Mouse (Mus musculus): Measurements from ENCODE around the gene Itprid2.

Itprid2 gene

DNA sequence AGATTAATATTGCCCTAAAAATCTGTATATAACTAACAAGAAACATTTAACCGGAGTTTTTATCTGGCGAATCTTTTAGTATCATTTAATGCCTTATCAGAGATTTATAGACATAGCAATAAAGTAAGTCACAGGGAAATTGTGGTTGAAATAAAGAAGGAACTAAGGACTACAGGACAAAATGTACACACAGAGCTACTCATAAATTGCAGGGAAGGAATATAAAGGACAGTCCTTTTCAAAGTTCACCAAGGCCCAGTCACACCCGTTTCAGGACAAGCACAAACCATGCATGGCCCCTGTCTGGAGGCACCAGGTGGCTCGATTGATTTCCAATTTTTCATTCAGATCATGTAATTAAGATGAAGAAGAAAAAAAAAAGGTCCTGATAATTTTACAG, 60.0 kb downstream of the Itprid2 start:
- in situ Hi-C loops (cut with MboI; ENCODE audit: low pct_unique_long_range_greater_than_20kb in 1 of 2, low sequenced_read_pairs in 2 of 2, unreplicated experiment in 1 of 2): no loop called here

DNA sequence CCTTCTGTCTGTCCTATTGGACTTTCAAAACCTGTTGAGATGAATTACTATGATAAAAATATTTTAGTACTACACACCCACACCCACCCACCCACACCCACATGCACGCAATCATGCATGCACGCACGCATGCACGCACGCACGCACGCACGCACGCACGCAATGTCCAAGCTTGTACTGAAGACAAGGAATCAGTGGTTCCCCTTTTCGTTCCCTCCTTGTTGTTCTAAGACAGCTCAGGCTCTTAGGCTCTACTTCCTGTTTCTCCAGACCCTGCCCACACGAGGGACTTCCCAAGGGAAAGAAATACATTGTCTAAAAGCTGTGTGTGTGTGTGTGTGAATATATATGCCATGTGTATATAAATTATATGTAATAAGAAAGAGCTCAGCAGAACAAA, 60.8 kb downstream of the Itprid2 start:
- in situ Hi-C loops (cut with MboI; ENCODE audit: low pct_unique_long_range_greater_than_20kb in 1 of 2, low sequenced_read_pairs in 2 of 2, unreplicated experiment in 1 of 2): no loop called here

GRCm38 (mm10) chr2:79696478-79697230, 61.5 kb downstream of the Itprid2 start:
- in situ Hi-C loops (cut with MboI; ENCODE audit: low pct_unique_long_range_greater_than_20kb in 1 of 2, low sequenced_read_pairs in 2 of 2, unreplicated experiment in 1 of 2): no loop called here

- in situ Hi-C loops (cut with MboI; ENCODE audit: low pct_unique_long_range_greater_than_20kb in 1 of 2, low sequenced_read_pairs in 2 of 2, unreplicated experiment in 1 of 2): no loop called here
Measured at GRCm38 (mm10) chr2:79698166-79698565, 63.0 kb downstream of the Itprid2 start.

DNA sequence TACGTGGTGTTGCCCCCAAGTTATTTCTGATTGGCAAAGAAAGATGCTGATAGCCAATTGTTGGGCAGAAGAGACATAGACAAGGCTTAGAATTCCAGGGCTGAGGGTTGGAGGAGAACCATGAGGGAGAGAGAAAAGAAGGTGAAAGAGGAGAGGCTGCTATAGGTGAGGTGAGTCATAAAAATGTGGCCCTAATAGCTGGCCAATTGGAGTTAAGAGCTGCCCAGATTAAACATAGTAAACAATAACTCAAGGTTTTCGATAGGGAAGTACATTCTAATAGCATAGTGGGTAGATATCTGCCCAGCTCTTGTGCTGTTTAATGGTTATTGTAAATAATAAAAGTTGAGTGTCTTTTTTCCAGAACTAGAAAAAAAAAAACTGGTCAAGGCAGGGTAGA, 69.6 kb downstream of the Itprid2 start:
- in situ Hi-C loops (cut with MboI; ENCODE audit: low pct_unique_long_range_greater_than_20kb in 1 of 2, low sequenced_read_pairs in 2 of 2, unreplicated experiment in 1 of 2): no loop called here

GRCm38 (mm10) chr2:79707575-79707974, 72.4 kb downstream of the Itprid2 start, which contains the start of gene Ppp1r1c:
Ppp1r1c (plus strand) TSS chr2:79707780.
- in situ Hi-C loops (cut with MboI; ENCODE audit: low pct_unique_long_range_greater_than_20kb in 1 of 2, low sequenced_read_pairs in 2 of 2, unreplicated experiment in 1 of 2): no loop called here

- in situ Hi-C loops (cut with MboI; ENCODE audit: low pct_unique_long_range_greater_than_20kb in 1 of 2, low sequenced_read_pairs in 2 of 2, unreplicated experiment in 1 of 2): no loop called here
Measured at GRCm38 (mm10) chr2:79713662-79714091, 78.5 kb downstream of the Itprid2 start.

- in situ Hi-C loops (cut with MboI; ENCODE audit: low pct_unique_long_range_greater_than_20kb in 1 of 2, low sequenced_read_pairs in 2 of 2, unreplicated experiment in 1 of 2): no loop called here
Measured at GRCm38 (mm10) chr2:79714745-79715144, 79.6 kb downstream of the Itprid2 start.

DNA sequence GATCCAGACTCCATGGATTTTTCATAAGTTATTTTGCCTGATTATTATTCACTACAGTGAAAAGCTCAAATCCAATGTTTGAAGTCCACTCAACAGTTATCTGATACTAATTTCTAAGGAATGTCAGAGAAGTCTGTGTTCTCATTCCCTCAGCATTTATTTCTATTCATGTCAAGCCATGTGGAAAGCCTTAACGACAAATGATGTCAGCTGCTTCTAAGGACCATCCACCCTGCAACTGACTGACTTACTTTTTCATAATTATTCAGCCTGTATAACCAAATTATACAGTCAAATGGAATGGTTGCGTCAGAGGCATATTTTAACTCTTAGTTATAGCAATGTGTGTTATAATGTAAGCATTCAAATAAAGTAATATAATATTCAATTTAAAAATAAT, 80.8 kb downstream of the Itprid2 start:
- in situ Hi-C loops (cut with MboI; ENCODE audit: low pct_unique_long_range_greater_than_20kb in 1 of 2, low sequenced_read_pairs in 2 of 2, unreplicated experiment in 1 of 2): no loop called here

GRCm38 (mm10) chr2:79717846-79718245, 82.7 kb downstream of the Itprid2 start:
- in situ Hi-C loops (cut with MboI; ENCODE audit: low pct_unique_long_range_greater_than_20kb in 1 of 2, low sequenced_read_pairs in 2 of 2, unreplicated experiment in 1 of 2): no loop called here

GRCm38 (mm10) chr2:79722415-79722814, 87.3 kb downstream of the Itprid2 start:
- in situ Hi-C loops (cut with MboI; ENCODE audit: low pct_unique_long_range_greater_than_20kb in 1 of 2, low sequenced_read_pairs in 2 of 2, unreplicated experiment in 1 of 2): no loop called here

Data from mouse embryonic stem cell (cell line).